Mouse (Mus musculus): ENCODE measurements around the gene Tox2.

The Tox2 gene

DNA sequence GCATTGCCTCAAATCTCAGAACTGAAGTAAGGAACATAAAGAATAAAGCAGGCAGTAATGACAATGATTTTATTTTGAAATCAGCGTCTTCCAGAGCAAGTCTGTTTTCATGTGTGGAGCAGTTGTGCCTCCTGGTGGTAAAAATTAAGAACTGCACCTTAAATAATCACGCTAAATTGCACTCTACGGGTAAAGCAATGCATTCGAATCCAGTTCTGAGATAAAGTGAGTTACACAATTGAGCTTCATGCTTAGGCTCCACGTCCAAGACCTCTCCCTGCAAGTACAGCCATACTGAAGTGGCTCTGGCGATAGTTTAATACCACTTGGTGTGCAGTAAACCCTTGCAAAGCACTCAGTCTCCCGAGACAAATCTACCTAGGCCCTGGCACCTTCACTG lies 127.8 kb downstream of the Tox2 start:
- DNase-seq: no peak

DNA sequence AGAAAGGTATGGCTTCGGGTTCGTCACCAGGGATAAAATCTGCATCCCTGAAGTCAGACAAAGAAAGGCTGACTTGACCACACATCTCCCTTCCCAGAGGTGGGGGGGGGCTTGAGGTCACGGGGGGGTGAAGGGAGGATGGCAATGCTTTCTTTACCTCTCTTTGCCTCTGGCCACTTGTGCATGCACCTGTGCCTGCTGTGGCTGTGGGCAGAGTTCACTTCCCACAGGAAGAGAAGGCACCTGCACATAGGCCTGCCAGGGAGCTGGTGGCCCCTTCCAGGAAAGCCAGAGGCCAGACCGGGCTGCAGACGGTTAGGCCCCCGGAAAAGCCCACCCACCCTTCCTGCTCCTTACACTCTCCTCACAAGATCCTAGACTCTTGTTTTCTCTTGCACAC lies 128.5 kb downstream of the Tox2 start:
- DNase-seq: no peak

GRCm38 (mm10) chr2:163332368-163333055 lies 129.6 kb downstream of the Tox2 start:
- DNase-seq: no peak

GRCm38 (mm10) chr2:163340263-163340662 lies 137.3 kb downstream of the Tox2 start:
- peak; percentile 81 for DNase-seq

DNA sequence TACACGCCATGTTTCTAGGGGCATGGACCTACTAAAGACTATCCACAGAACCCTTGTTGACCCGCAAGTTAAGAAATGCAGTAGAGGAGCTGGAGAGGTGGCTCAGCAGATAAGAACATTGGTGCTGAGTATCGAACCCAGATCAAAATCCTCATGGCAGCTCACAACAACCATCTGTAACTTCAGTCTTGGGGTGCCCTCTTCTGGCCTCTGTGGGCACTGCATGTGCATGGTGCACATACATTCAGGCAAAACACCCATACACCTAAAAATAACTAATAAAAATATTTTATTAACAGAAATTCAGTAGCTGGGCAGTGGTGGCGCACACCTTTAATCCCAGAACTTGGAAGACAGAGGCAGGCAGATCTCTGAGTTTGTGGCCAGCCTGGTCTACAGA lies 140.7 kb downstream of the Tox2 start:
- DNase-seq: peak; percentile 62

GRCm38 (mm10) chr2:163344976-163345660 lies 142.2 kb downstream of the Tox2 start:
- DNase-seq: no peak

- no peak for DNase-seq
Measured at GRCm38 (mm10) chr2:163346497-163346896, 143.6 kb downstream of the Tox2 start.

- no peak for DNase-seq
Measured at GRCm38 (mm10) chr2:163347517-163348184, 144.7 kb downstream of the Tox2 start.

DNA sequence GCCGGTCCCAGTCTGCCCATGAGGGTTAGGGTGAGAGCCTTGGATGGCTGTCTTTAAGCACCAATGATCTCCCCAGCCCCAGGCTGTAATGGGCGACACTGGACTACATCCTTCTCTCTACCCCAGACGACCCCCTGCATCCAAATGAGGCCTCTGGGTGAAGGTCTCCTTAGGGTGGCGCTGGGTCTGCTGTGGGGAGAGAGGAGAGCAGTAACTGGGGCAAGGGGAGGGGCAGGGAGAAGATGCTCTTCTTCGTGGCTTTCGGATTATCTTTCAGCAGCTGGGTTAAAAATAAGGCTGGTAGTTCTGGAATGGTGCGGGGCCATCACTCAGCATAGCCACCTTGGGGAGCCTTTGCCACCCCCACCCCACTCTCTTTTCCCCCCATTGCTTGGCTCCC lies 145.8 kb downstream of the Tox2 start:
- no peak for DNase-seq

DNA sequence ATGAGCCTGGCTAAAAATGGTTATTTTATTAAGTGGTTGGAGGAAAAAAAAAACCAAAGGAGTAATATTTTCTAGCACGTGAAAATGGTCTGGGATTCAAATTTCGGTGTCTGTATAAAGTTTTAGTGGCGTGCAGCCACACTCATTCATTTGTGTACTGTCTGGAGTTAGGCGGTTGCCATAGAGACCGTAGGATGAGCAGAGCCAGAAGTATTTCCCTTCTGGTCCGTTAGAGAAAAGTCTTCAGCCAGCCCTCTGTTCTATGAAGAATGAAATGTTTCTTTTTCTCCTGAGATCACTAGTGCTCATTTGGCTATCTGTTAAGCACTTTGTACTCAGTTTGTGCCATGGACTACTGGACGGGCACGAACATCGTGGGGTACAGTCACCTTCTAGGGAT lies 146.5 kb downstream of the Tox2 start:
- DNase-seq: no peak

DNA sequence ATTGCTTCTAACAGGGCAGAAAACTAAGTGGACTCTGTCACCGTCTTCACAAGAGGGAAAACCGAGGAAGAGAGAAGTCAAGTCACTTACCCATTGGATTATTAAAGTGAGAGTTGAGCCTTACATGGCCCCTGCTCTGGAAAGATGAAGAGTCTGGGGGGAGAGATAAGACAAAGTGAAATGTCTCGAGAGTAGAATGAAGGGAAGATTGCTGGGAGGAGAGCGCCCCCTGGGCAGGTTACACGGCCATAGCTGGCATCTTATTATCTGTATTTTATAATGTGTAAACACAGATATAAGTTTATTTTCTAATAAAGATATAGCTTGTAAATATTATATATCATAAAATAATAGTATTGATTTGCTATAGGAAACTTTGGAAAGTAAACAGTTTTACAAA lies 147.5 kb downstream of the Tox2 start:
- peak; percentile 76 for DNase-seq

- peak; percentile 39 for DNase-seq
Measured at GRCm38 (mm10) chr2:163353731-163354130, 150.8 kb downstream of the Tox2 start.

DNA sequence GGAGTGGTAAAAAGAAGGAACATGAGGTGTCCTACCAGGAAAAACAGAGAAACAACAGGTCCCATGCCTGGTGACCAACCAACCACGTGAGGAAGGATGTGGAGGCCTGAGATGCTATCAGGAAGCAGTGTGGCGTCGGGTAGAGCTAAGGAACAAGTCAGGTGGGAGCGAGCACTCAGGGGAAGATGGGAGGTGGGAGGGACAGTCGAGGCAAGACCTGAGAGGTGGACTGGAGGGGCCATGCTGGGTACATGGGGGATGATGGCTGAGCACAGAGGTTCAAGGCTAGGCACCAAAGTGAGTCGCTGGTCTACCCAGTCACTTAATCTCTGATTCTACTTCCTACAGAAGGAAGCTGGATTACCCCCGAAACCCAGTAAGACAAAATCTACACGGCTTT lies 152.7 kb downstream of the Tox2 start:
- no peak for DNase-seq

DNA sequence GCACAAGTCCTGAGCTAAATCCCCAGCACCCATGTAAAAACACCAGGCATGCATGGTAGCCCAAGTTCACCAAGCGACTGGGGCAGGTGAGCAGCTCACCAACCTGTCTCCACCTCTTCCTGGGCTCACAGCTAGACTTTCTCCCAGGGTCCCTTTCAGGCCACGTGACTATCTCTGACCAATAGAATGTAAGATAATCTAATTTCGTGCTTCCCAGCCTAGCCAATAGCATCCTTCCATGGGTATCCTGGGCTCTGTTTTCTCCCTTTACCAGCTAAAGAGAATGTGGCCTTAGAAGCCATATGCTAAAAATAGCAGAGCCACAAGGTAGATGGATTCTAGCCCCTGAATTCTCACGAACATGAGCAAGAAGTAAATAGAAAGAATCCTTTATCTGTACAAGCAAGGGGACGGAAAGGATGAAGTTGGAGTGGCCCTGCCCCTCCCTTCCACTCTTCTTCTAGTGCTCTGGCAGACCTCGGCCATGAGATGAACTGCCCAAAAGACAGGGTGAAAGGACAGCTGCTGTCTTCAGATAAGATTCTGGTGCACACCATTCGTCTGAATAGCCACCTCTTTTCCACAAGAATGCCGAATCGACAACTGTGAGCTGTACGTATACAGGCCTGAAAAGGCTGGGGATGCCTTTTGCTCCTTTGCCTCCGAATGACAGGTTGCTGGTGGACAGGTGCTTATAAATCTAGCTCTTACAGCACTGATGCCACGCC lies 153.4 kb downstream of the Tox2 start:
- DNase-seq: peak; percentile 78

DNA sequence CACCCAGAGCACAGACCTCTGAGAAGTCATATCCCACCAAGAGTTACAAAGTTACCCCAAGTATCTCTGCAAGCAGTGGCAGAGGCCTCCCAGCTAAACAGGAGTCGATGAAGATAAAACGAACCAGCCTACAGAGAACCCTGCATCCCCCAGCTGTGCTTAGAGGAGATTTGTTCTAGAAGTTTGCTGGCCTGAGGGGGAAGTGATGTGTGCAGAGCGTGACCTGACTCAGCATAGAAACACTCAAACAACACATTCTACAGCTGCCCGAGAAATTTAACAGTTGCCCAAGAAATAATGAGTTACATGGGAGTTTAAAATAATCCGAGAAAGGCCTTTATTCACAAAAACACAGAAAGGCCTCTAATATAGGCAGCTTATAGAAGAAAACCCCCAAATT lies 155.7 kb downstream of the Tox2 start:
- DNase-seq: peak; percentile 71

GRCm38 (mm10) chr2:163359253-163359652 lies 156.3 kb downstream of the Tox2 start:
- no peak for DNase-seq

GRCm38 (mm10) chr2:163360858-163361623 lies 158.1 kb downstream of the Tox2 start:
- DNase-seq: no peak

- peak; percentile 60 for DNase-seq
Measured at GRCm38 (mm10) chr2:163362940-163363921, 160.3 kb downstream of the Tox2 start.

- no peak for DNase-seq
Measured at GRCm38 (mm10) chr2:163364785-163365541, 162.0 kb downstream of the Tox2 start.

DNA sequence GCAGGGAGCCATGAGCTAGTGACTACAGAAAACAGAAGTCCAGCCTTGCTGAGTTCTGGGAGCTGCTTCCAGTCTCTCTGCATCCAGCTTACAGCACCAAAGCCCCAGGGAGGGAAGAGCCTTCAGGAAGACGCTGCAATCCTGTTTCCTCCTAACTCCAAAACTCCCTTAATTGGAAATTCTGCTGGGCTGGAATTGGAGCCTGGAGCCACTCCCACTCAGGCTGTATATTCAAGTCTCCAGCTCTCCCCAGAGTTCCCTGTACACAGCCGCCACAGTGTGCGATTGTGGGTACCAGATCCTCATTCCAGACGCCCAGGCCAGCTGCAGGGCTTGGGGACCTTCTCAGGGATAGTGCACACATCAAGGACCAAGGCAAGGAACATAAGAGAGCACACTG lies 167.2 kb downstream of the Tox2 start:
- no peak for DNase-seq

DNA sequence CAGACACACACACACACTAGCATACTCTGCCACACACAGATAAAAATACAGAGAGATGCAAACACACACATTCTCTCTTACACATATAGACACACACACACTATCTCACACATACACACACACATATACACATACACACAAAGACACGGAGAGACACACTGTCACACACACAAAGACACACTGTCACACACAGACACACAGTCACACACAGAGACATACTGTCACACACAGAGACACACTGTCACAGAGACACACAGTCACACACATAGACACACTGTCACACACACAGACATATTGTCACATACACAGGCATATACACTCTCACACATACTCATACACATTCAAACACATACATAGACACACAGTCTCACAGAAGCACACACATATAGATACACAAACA lies 169.7 kb downstream of the Tox2 start:
- DNase-seq: no peak

Measured in liver (tissue).